ENCODE assay signal across 17 mouse cellular contexts in the genomic region with DNA sequence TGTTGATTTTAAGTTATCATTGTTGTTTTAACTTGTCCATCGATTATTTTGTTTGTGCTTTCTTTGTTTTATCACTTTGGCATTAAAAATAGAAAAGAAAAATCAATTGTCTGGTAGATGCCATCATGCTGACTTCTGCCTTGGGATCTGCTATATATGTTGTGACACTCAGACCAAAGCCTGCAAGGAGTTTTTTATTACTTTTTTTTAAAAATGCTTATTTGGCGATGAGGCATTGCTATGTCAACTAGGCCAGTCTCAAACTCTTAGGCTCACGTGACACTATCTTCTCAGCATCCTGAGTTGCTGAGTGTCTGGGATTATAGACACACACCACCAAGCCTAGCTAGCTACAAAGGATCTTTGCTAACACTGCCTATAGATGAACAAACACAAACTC.
"Had no signal": no experiment of that assay in that cellular context is flagged by ENCODE, and none has a peak within 500 bp of the region (broad histone marks: within the 10 kb centered on the region; RNA-seq: fewer than 3 reads in every experiment).

No protein-coding gene starts in this region.

- H3K9me3 ChIP-seq: liver, embryonic 13.5 days; liver, embryonic 15.5 days; megakaryocyte, embryonic 14.5 days; midbrain, embryonic 13.5 days; midbrain, embryonic 15.5 days; neural tube, embryonic 12.5 days; stomach, embryonic 15.5 days had no signal

- H3K27ac ChIP-seq: liver, embryonic 13.5 days; liver, embryonic 15.5 days; macrophage; midbrain, embryonic 13.5 days; midbrain, embryonic 15.5 days; neural tube, embryonic 12.5 days; stomach, embryonic 15.5 days; stomach, postnatal 0 days had no signal

- DNase-seq: liver, embryonic 13.5 days; liver, postnatal 0 days; lung, adult 2 months; right cerebral cortex, postnatal 14 days; thymus, adult 2 months; thymus, postnatal 25 days; thymus, postnatal 4 days had no signal

- H3K4me1 ChIP-seq: liver, embryonic 13.5 days; liver, embryonic 15.5 days; megakaryocyte, embryonic 14.5 days; midbrain, embryonic 13.5 days; midbrain, embryonic 15.5 days; neural tube, embryonic 12.5 days; stomach, embryonic 15.5 days had no signal

- H3K27me3 ChIP-seq: liver, embryonic 13.5 days; liver, embryonic 15.5 days; megakaryocyte, embryonic 14.5 days; midbrain, embryonic 13.5 days; midbrain, embryonic 15.5 days; neural tube, embryonic 12.5 days; stomach, embryonic 15.5 days had no signal

- H3K4me2 ChIP-seq: liver, embryonic 11.5 days; liver, embryonic 13.5 days; liver, embryonic 15.5 days; midbrain, embryonic 11.5 days; midbrain, embryonic 13.5 days; midbrain, embryonic 15.5 days; neural tube, embryonic 12.5 days; stomach, embryonic 15.5 days had no signal

- H3K9ac ChIP-seq: liver, embryonic 13.5 days; liver, embryonic 15.5 days; liver, postnatal 0 days; midbrain, embryonic 13.5 days; midbrain, embryonic 15.5 days; neural tube, embryonic 12.5 days; stomach, embryonic 15.5 days had no signal

- H3K36me3 ChIP-seq: liver, embryonic 13.5 days; liver, embryonic 15.5 days; midbrain, embryonic 13.5 days; midbrain, embryonic 15.5 days; neural tube, embryonic 12.5 days; stomach, embryonic 15.5 days had no signal

- ATAC-seq: liver, postnatal 0 days; midbrain, embryonic 13.5 days; midbrain, embryonic 15.5 days had no signal

- H3K4me3 ChIP-seq: liver, embryonic 13.5 days; liver, embryonic 15.5 days; megakaryocyte, embryonic 14.5 days; midbrain, embryonic 13.5 days; midbrain, embryonic 15.5 days; neural tube, embryonic 12.5 days; stomach, embryonic 15.5 days had no signal
